Mouse (Mus musculus): ENCODE results near the gene Arhgap10. TPM values are rescaled to one million over a fixed set of nuclear protein-coding genes. Genes with fewer than 3 reads are reported as not detected.

Arhgap10 gene
- polyA plus RNA-seq, 1 experiment from 2014 or later, result 14.8 TPM

GRCm38 (mm10) chr8:77446294-77446693, 71.5 kb downstream of the Arhgap10 start:
- H3K4me2 ChIP-seq (ENCODE audit: low read depth), result no peak overlapping the region
- H3K9ac ChIP-seq (ENCODE audit: low read length), result no peak overlapping the region
- no peak for DNase-seq (ENCODE audit: low spot score)
- H3K9me3 ChIP-seq (ENCODE audit: control insufficient read depth, low read length), result no peaks in the 10 kb centered on the region; the same call in 1 of the 2 replicates
- ATAC-seq (ENCODE audit: insufficient read depth, low FRiP score, low TSS enrichment), result no peak
- no peak overlapping the region for H3K4me3 ChIP-seq (ENCODE audit: low read depth, low read length)
- H3K27me3 ChIP-seq (ENCODE audit: control insufficient read depth, insufficient read depth, low read length), result no peaks in the 10 kb centered on the region
- H3K4me1 ChIP-seq (ENCODE audit: control insufficient read depth, insufficient read depth, low read length), result no peaks in the 10 kb centered on the region
- 85% methylated on average over 12 of the region's 12 CpGs for WGBS
- peaks cover 3% of the 10 kb centered on the region; the same call in 1 of the 2 replicates for H3K36me3 ChIP-seq (ENCODE audit: control insufficient read depth, insufficient read depth, low read length)
- no peak overlapping the region for H3K27ac ChIP-seq (ENCODE audit: low read depth, low read length)

- Histone ChIP-seq H3K4me2 (ENCODE audit: low read depth) (no peak overlapping the region), H3K36me3 (ENCODE audit: control insufficient read depth, insufficient read depth, low read length) (peaks cover 3% of the 10 kb centered on the region; the same call in 1 of the 2 replicates), H3K9me3 (ENCODE audit: control insufficient read depth, low read length) (no peaks in the 10 kb centered on the region; the same call in 1 of the 2 replicates), H3K4me1 (ENCODE audit: control insufficient read depth, insufficient read depth, low read length) (no peaks in the 10 kb centered on the region), H3K27ac (ENCODE audit: low read depth, low read length) (no peak overlapping the region), H3K4me3 (ENCODE audit: low read depth, low read length) (no peak overlapping the region), H3K9ac (ENCODE audit: low read length) (no peak overlapping the region), H3K27me3 (ENCODE audit: control insufficient read depth, insufficient read depth, low read length) (no peaks in the 10 kb centered on the region)
- DNase-seq (ENCODE audit: low spot score) (no peak), ATAC-seq (ENCODE audit: insufficient read depth, low FRiP score, low TSS enrichment) (no peak)
- 77% methylated on average over 3 of the region's 3 CpGs for WGBS
These were observed 72.1 kb downstream of the Arhgap10 start for GRCm38 (mm10) chr8:77445642-77446041.

- DNase-seq (ENCODE audit: low spot score) (no peak), ATAC-seq (ENCODE audit: insufficient read depth, low FRiP score, low TSS enrichment) (no peak)
- Histone ChIP-seq H3K4me3 (ENCODE audit: low read depth, low read length) (no peak overlapping the region), H3K4me1 (ENCODE audit: control insufficient read depth, insufficient read depth, low read length) (no peaks in the 10 kb centered on the region), H3K4me2 (ENCODE audit: low read depth) (no peak overlapping the region), H3K9ac (ENCODE audit: low read length) (no peak overlapping the region), H3K36me3 (ENCODE audit: control insufficient read depth, insufficient read depth, low read length) (no peaks in the 10 kb centered on the region), H3K27me3 (ENCODE audit: control insufficient read depth, insufficient read depth, low read length) (no peaks in the 10 kb centered on the region), H3K9me3 (ENCODE audit: control insufficient read depth, low read length) (no peaks in the 10 kb centered on the region; the same call in 1 of the 2 replicates), H3K27ac (ENCODE audit: low read depth, low read length) (no peak overlapping the region)
- WGBS, result 69% methylated on average over 10 of the region's 10 CpGs
These were observed 73.4 kb downstream of the Arhgap10 start for GRCm38 (mm10) chr8:77444166-77444870.

- Histone ChIP-seq H3K27ac (ENCODE audit: low read depth, low read length) (no peak overlapping the region), H3K9me3 (ENCODE audit: control insufficient read depth, low read length) (no peaks in the 10 kb centered on the region; the same call in 1 of the 2 replicates), H3K36me3 (ENCODE audit: control insufficient read depth, insufficient read depth, low read length) (no peaks in the 10 kb centered on the region), H3K4me3 (ENCODE audit: low read depth, low read length) (no peak overlapping the region), H3K4me2 (ENCODE audit: low read depth) (no peak overlapping the region), H3K27me3 (ENCODE audit: control insufficient read depth, insufficient read depth, low read length) (no peaks in the 10 kb centered on the region), H3K9ac (ENCODE audit: low read length) (no peak overlapping the region), H3K4me1 (ENCODE audit: control insufficient read depth, insufficient read depth, low read length) (peaks cover 1% of the 10 kb centered on the region; the same call in 1 of the 2 replicates)
- 88% methylated on average over 7 of the region's 7 CpGs for WGBS
- DNase-seq (ENCODE audit: low spot score) (no peak), ATAC-seq (ENCODE audit: insufficient read depth, low FRiP score, low TSS enrichment) (no peak)
These were observed 75.3 kb downstream of the Arhgap10 start for GRCm38 (mm10) chr8:77442452-77442851.

GRCm38 (mm10) chr8:77440913-77441312, 76.8 kb downstream of the Arhgap10 start:
- no peak for DNase-seq (ENCODE audit: low spot score)
- Histone ChIP-seq H3K4me1 (ENCODE audit: control insufficient read depth, insufficient read depth, low read length) (peaks cover 5% of the 10 kb centered on the region; the same call in 1 of the 2 replicates), H3K27me3 (ENCODE audit: control insufficient read depth, insufficient read depth, low read length) (no peaks in the 10 kb centered on the region), H3K9me3 (ENCODE audit: control insufficient read depth, low read length) (no peaks in the 10 kb centered on the region), H3K4me3 (ENCODE audit: low read depth, low read length) (no peak overlapping the region), H3K27ac (ENCODE audit: low read depth, low read length) (no peak overlapping the region), H3K36me3 (ENCODE audit: control insufficient read depth, insufficient read depth, low read length) (no peaks in the 10 kb centered on the region), H3K4me2 (ENCODE audit: low read depth) (no peak overlapping the region), H3K9ac (ENCODE audit: low read length) (no peak overlapping the region)
- no peak for ATAC-seq (ENCODE audit: insufficient read depth, low FRiP score, low TSS enrichment)
- WGBS, result 84% methylated on average over 8 of the region's 9 CpGs

- ATAC-seq (ENCODE audit: insufficient read depth, low FRiP score, low TSS enrichment) (no peak), DNase-seq (ENCODE audit: low spot score) (no peak)
- Histone ChIP-seq H3K36me3 (ENCODE audit: control insufficient read depth, insufficient read depth, low read length) (no peaks in the 10 kb centered on the region), H3K9me3 (ENCODE audit: control insufficient read depth, low read length) (no peaks in the 10 kb centered on the region), H3K4me3 (ENCODE audit: low read depth, low read length) (no peak overlapping the region), H3K4me2 (ENCODE audit: low read depth) (no peak overlapping the region), H3K27me3 (ENCODE audit: control insufficient read depth, insufficient read depth, low read length) (no peaks in the 10 kb centered on the region), H3K9ac (ENCODE audit: low read length) (no peak overlapping the region), H3K4me1 (ENCODE audit: control insufficient read depth, insufficient read depth, low read length) (peaks cover 5% of the 10 kb centered on the region; the same call in 1 of the 2 replicates), H3K27ac (ENCODE audit: low read depth, low read length) (no peak overlapping the region)
- 82% methylated on average over 6 of the region's 6 CpGs for WGBS
These were observed 77.4 kb downstream of the Arhgap10 start for GRCm38 (mm10) chr8:77440324-77440880.

- no peaks in the 10 kb centered on the region for H3K9me3 ChIP-seq (ENCODE audit: control insufficient read depth, low read length)
These were observed 78.1 kb downstream of the Arhgap10 start for GRCm38 (mm10) chr8:77439670-77440069.

GRCm38 (mm10) chr8:77437807-77438493, 79.8 kb downstream of the Arhgap10 start:
- no peak overlapping the region for H3K4me2 ChIP-seq (ENCODE audit: low read depth)
- no peak overlapping the region for H3K9ac ChIP-seq (ENCODE audit: low read length)
- WGBS, result 74% methylated on average over 9 of the region's 9 CpGs
- H3K4me1 ChIP-seq (ENCODE audit: control insufficient read depth, insufficient read depth, low read length), result peaks cover 5% of the 10 kb centered on the region; the same call in 1 of the 2 replicates
- ATAC-seq (ENCODE audit: insufficient read depth, low FRiP score, low TSS enrichment), result peak; percentile 37; the same call in 1 of the 2 replicates
- no peaks in the 10 kb centered on the region for H3K9me3 ChIP-seq (ENCODE audit: control insufficient read depth, low read length)
- H3K27me3 ChIP-seq (ENCODE audit: control insufficient read depth, insufficient read depth, low read length), result no peaks in the 10 kb centered on the region
- H3K4me3 ChIP-seq (ENCODE audit: low read depth, low read length), result no peak overlapping the region
- H3K27ac ChIP-seq (ENCODE audit: low read depth, low read length), result no peak overlapping the region
- no peaks in the 10 kb centered on the region for H3K36me3 ChIP-seq (ENCODE audit: control insufficient read depth, insufficient read depth, low read length)
- DNase-seq (ENCODE audit: low spot score), result no peak

More at GRCm38 (mm10) chr8:77439670-77440069, 78.1 kb downstream of the Arhgap10 start:
- 99% methylated on average over 2 of the region's 2 CpGs for WGBS
- Histone ChIP-seq H3K4me3 (ENCODE audit: low read depth, low read length) (no peak overlapping the region), H3K27me3 (ENCODE audit: control insufficient read depth, insufficient read depth, low read length) (no peaks in the 10 kb centered on the region), H3K9ac (ENCODE audit: low read length) (no peak overlapping the region), H3K4me2 (ENCODE audit: low read depth) (no peak overlapping the region), H3K4me1 (ENCODE audit: control insufficient read depth, insufficient read depth, low read length) (peaks cover 5% of the 10 kb centered on the region; the same call in 1 of the 2 replicates), H3K27ac (ENCODE audit: low read depth, low read length) (no peak overlapping the region), H3K36me3 (ENCODE audit: control insufficient read depth, insufficient read depth, low read length) (no peaks in the 10 kb centered on the region)
- ATAC-seq (ENCODE audit: insufficient read depth, low FRiP score, low TSS enrichment) (no peak), DNase-seq (ENCODE audit: low spot score) (no peak)
